Mouse (Mus musculus): ENCODE data around the gene Psg23.
"Not testable (repeated sequence)": the region's sequence is repeated elsewhere in the genome, so short reads cannot be mapped to it uniquely, and the experiment has no call there.

Psg23 gene

GRCm38 (mm10) chr7:18616401-18616800 is at the start of gene Psg23:
Gene Psg23, minus strand, starts transcription at chr7:18616501.
- not testable (repeated sequence) for DNase-seq (ENCODE audit: low spot score in 2 of 2)

GRCm38 (mm10) chr7:18656625-18657024 is 40.3 kb upstream of the Psg23 start, which contains the start of gene Psg21:
Gene Psg21, minus strand, starts transcription at chr7:18656725.
- not testable (repeated sequence) for DNase-seq (ENCODE audit: low spot score in 2 of 2)

- not testable (repeated sequence) for DNase-seq (ENCODE audit: low spot score in 2 of 2)
Measured at GRCm38 (mm10) chr7:18626921-18627320, 10.6 kb upstream of the Psg23 start.

- no peak for DNase-seq (ENCODE audit: low spot score in 2 of 2)
Measured at GRCm38 (mm10) chr7:18567205-18567604, 49.1 kb downstream of the Psg23 start, which contains the start of gene Psg27. Gene Psg27, minus strand, starts transcription at chr7:18567305.

- DNase-seq (ENCODE audit: low spot score in 2 of 2): no peak
Measured at GRCm38 (mm10) chr7:18559850-18560249, 56.5 kb downstream of the Psg23 start.

Data from spleen, postnatal 10 days (tissue).